Mouse (Mus musculus) limb, embryonic 14.5 days (tissue): ENCODE measurements at regions not wholly inside any gene's neighbourhood (a gene's known extent, or its start where the extent isn't known, plus 50 kb on each side); places are given as distances from the start of the nearest gene placed in this dataset.

Source experiments
- ATAC-seq: fragments of 200-750 bp; cut with Nextera tagmentation; 2 replicates; pipeline ENCODE4 v1.8.0; 2017; ENCODE audit warnings: low read depth, moderate number of reproducible peaks, moderate TSS enrichment; ENCODE audit not compliant: low FRiP score
- DNase-seq: peaks from one replicate; pipeline ENCODE4 v3.0.0-alpha.2; 2015; ENCODE audit warnings: low spot score
- H3K27ac ChIP-seq: fragments of 300-500 bp; sonication (generic); replicated peaks from 2 replicates; pipeline ENCODE4 v1.5.1; 2014; ENCODE audit warnings: low read depth, mild to moderate bottlenecking, low read length, moderate library complexity, mixed read lengths
- H3K27me3 ChIP-seq: fragments of 300-500 bp; sonication (generic); 2 replicates; pipeline ENCODE4 v1.6.1; 2014; ENCODE audit warnings: low read length, mixed read lengths; ENCODE audit not compliant: control insufficient read depth, insufficient read depth
- H3K36me3 ChIP-seq: fragments of 300-500 bp; sonication (generic); 2 replicates; pipeline ENCODE4 v1.6.1; 2014; ENCODE audit warnings: mild to moderate bottlenecking, low read length, moderate library complexity, mixed read lengths; ENCODE audit not compliant: control insufficient read depth, insufficient read depth
- H3K4me1 ChIP-seq: fragments of 300-500 bp; sonication (generic); 2 replicates; pipeline ENCODE4 v1.6.1; 2014; ENCODE audit warnings: antibody characterized with exemption, low read length, mixed read lengths; ENCODE audit not compliant: control insufficient read depth, insufficient read depth
- H3K4me2 ChIP-seq: fragments of 300-500 bp; sonication (generic); replicated peaks from 2 replicates; pipeline ENCODE4 v1.6.1; 2014; ENCODE audit warnings: low read depth, mild to moderate bottlenecking, low read length, moderate library complexity; ENCODE audit not compliant: severe bottlenecking
- H3K4me3 ChIP-seq: fragments of 300-500 bp; sonication (generic); replicated peaks from 2 replicates; pipeline ENCODE4 v1.5.1; 2014; ENCODE audit warnings: low read length
- H3K9ac ChIP-seq: fragments of 300-500 bp; sonication (generic); 2 replicates; pipeline ENCODE4 v1.6.1; 2014; ENCODE audit warnings: mild to moderate bottlenecking, low read depth, low read length, moderate library complexity; ENCODE audit not compliant: severe bottlenecking
- H3K9me3 ChIP-seq: fragments of 300-500 bp; sonication (generic); 2 replicates; pipeline ENCODE4 v1.6.1; 2016; ENCODE audit warnings: low read length; ENCODE audit not compliant: control insufficient read depth
- POLR2A ChIP-seq: fragments of 200-500 bp; IDR thresholded peaks from 2 replicates; pipeline ENCODE4 v1.8.0; 2012; ENCODE audit warnings: inconsistent platforms, mild to moderate bottlenecking, moderate library complexity, borderline replicate concordance; ENCODE audit not compliant: insufficient read depth, insufficient read length; ENCODE audit errors: extremely low read depth
- WGBS: fragments of 180-500 bp; shearing (Covaris S2); extraction: QIAGEN DNeasy Blood & Tissue Kit; methylation state at CpG from one replicate; pipeline ENCODE4 v1.1.7; 2014; 5-methylcytosine and 5-hydroxymethylcytosine counted together

DNA sequence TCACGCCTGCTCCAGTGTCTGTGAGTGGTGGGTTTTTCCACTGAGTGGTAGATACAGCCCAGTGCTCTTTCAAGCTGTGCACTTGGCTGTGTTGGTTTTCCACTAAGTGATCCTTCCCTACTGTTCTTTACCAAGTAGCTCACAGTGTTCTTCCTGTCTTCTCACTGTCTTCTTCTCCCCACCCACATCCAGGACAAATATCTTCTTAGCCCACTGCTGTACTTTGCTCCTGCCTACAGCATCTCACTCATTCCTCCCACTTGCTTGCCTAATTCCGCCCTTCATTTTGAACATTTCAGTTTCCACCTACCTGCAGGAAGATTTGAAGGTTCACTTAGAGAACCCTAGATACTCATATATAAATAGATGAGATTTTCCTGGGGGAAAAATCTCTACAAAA is 213.8 kb upstream of the C030005K15Rik start:
- no peak for ATAC-seq
- H3K4me2 ChIP-seq = no peak overlapping the region
- no peaks in the 10 kb centered on the region for H3K36me3 ChIP-seq
- no peak overlapping the region for H3K27ac ChIP-seq
- 81% methylated on average over 2 of the region's 2 CpGs for WGBS
- no peak for DNase-seq
- H3K4me3 ChIP-seq = no peak overlapping the region
- no peak overlapping the region for H3K9ac ChIP-seq
- H3K9me3 ChIP-seq = no peaks in the 10 kb centered on the region
- H3K27me3 ChIP-seq = no peaks in the 10 kb centered on the region
- no peaks in the 10 kb centered on the region for H3K4me1 ChIP-seq
- TF ChIP-seq POLR2A = no peak

DNA sequence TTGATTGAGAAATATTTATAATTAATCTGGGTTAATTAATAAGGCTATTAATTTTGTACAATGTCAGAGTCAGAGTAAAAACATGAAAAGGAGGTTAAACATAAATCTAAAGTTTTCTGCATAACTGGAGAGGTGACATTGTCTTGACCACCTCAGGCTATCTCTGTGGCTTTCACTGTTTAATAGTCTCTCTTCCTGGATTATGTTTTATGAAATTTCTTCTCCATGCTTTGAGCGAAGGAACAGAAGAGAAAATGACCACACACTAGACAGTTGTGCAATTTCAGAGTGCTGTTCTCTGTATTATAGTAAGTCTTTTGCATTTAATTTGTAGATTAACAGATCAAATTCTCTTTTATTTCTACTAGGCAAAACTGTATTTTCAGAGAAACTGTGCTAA is 239.3 kb upstream of the C030005K15Rik start:
- H3K9me3 ChIP-seq = no peaks in the 10 kb centered on the region
- H3K4me2 ChIP-seq = no peak overlapping the region
- DNase-seq (no peak), ATAC-seq (no peak)
- no peaks in the 10 kb centered on the region for H3K27me3 ChIP-seq
- WGBS = 76% methylated on average over 1 of the region's 1 CpGs
- H3K4me3 ChIP-seq = no peak overlapping the region
- H3K27ac ChIP-seq = no peak overlapping the region
- no peak for TF ChIP-seq POLR2A
- no peaks in the 10 kb centered on the region for H3K36me3 ChIP-seq
- no peaks in the 10 kb centered on the region for H3K4me1 ChIP-seq
- no peak overlapping the region for H3K9ac ChIP-seq

GRCm38 (mm10) chr10:97966931-97967330 is 240.4 kb upstream of the C030005K15Rik start:
- Histone ChIP-seq H3K4me1 (no peaks in the 10 kb centered on the region), H3K4me3 (no peak overlapping the region), H3K27ac (no peak overlapping the region), H3K4me2 (no peak overlapping the region), H3K27me3 (no peaks in the 10 kb centered on the region), H3K36me3 (no peaks in the 10 kb centered on the region), H3K9me3 (no peaks in the 10 kb centered on the region), H3K9ac (no peak overlapping the region)
- TF ChIP-seq POLR2A = no peak
- 60% methylated on average over 2 of the region's 2 CpGs for WGBS
- DNase-seq (no peak), ATAC-seq (no peak)

DNA sequence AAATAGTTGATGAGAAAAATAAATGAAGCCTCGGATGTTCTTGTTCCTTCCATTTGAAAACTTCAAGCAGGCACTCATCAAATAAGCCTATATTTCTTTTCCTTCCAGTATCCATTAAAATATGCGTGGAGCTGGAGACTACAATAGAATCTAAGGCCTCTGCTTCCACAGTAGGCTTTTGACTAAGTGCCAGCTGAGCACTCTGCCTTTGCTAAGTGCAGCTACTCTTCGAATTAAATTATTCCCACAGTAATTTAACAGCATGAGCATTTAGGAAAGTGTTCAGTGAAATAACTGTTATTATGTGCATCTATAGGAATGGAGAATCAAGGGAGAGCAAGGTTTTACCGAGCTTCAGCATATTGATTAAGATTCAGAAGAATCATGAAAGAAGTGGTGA is 280.5 kb upstream of the C030005K15Rik start:
- ATAC-seq (no peak), DNase-seq (no peak)
- Histone ChIP-seq H3K36me3 (no peaks in the 10 kb centered on the region), H3K9me3 (no peaks in the 10 kb centered on the region), H3K27ac (no peak overlapping the region), H3K4me2 (no peak overlapping the region), H3K9ac (no peak overlapping the region), H3K27me3 (no peaks in the 10 kb centered on the region), H3K4me3 (no peak overlapping the region), H3K4me1 (no peaks in the 10 kb centered on the region)
- WGBS = 51% methylated on average over 4 of the region's 4 CpGs
- TF ChIP-seq POLR2A = no peak

DNA sequence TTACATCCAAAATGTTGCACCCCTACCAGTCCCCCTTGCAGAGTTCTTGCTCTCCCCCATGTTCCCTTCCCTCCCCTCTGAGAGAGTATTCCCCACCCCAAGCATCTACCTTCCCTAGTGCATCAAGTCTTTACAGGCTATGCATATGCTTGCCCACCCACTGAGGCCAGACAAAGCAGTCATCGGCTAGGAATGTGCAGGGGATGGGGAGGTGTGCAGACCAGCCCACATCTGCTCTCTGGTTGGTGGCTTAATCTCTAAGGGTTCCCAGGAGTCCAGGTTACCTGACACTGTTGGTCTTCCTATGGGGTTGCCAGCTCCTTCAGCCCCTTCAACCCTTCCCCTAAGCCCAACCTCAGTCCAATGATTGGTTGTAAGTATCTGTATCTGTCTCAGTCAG is 281.8 kb upstream of the C030005K15Rik start:
- Histone ChIP-seq H3K27me3 (no peaks in the 10 kb centered on the region), H3K36me3 (no peaks in the 10 kb centered on the region), H3K9me3 (no peaks in the 10 kb centered on the region), H3K4me2 (no peak overlapping the region), H3K4me3 (no peak overlapping the region), H3K4me1 (no peaks in the 10 kb centered on the region), H3K27ac (no peak overlapping the region), H3K9ac (no peak overlapping the region)
- 4% methylated on average over 1 of the region's 1 CpGs for WGBS
- no peak for ATAC-seq
- no peak for DNase-seq
- TF ChIP-seq POLR2A = no peak

DNA sequence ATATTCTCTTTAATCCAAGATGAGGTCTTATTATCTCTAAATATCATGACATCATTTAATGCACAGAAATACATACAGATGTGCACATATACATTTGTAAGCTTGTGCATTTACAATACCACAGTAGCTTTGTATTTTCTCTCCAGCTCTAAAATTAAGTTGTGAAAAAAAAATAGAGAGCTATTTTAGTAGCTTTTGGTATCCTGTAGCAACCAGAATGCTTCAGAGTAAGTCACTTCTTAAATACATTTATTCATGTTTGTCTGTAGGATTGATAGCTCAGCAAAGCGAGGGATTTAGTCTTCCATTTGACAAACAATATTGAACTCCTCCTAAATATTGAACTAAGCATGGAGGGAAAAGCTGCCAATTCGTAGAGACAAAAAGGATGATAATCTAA is 286.4 kb upstream of the C030005K15Rik start:
- H3K27ac ChIP-seq = no peak overlapping the region
- H3K27me3 ChIP-seq = no peaks in the 10 kb centered on the region
- no peak overlapping the region for H3K4me3 ChIP-seq
- H3K9me3 ChIP-seq = no peaks in the 10 kb centered on the region
- no peaks in the 10 kb centered on the region for H3K36me3 ChIP-seq
- no peak overlapping the region for H3K9ac ChIP-seq
- ATAC-seq (no peak), DNase-seq (no peak)
- WGBS = 78% methylated on average over 2 of the region's 2 CpGs
- no peak for TF ChIP-seq POLR2A
- no peaks in the 10 kb centered on the region for H3K4me1 ChIP-seq
- no peak overlapping the region for H3K4me2 ChIP-seq
